Mouse (Mus musculus): ENCODE results near the gene Crk.
A peak's percentile ranks its signal among the peaks of the same experiment; 100 is the strongest.

The Crk gene

DNA sequence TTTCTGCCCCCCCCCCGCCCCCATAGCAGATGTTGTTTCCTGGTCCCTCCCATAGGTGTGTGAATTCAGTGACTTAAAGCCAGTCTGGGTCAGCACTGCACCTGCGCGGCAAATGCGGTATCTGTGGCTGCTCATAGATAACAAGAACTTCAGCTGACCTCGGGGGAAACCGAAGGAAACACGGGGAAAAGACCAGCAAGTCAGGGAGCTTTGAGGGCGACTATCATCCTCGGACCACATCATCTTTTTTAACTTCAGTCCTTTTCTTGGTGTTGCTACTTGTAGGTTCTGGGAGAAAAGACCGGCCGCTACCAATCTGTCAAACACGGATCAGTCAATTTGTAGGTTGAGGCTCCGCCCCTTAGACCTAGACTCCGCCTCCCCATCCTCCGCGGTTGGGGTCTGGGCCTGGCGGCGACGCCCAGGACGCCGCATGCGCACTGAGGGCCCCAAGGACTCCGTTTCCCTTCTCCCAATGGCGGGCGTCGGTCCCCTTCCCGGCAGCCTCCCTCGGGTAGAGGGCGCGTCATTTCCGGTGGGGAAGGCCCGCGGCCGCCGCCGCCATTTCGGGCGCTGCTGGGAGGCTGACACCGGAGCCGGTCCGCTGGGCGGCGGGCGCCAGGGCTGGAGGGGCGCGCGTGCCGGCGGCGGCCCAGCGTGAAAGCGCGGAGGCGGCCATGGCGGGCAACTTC, at the start of gene Crk:
Gene Crk, plus strand, starts transcription at position 513 of the 692 bp plus-strand sequence.
- DNase-seq (ENCODE audit: low spot score): peak; percentile 97

- no peak for DNase-seq (ENCODE audit: low spot score)
These were observed 49.0 kb upstream of the Crk start for GRCm38 (mm10) chr11:75630098-75630497.

GRCm38 (mm10) chr11:75630645-75631229, 48.3 kb upstream of the Crk start, which contains the start of gene Inpp5k:
Gene Inpp5k (plus strand): TSS chr11:75630988.
- peak; percentile 88 for DNase-seq (ENCODE audit: low spot score)

DNA sequence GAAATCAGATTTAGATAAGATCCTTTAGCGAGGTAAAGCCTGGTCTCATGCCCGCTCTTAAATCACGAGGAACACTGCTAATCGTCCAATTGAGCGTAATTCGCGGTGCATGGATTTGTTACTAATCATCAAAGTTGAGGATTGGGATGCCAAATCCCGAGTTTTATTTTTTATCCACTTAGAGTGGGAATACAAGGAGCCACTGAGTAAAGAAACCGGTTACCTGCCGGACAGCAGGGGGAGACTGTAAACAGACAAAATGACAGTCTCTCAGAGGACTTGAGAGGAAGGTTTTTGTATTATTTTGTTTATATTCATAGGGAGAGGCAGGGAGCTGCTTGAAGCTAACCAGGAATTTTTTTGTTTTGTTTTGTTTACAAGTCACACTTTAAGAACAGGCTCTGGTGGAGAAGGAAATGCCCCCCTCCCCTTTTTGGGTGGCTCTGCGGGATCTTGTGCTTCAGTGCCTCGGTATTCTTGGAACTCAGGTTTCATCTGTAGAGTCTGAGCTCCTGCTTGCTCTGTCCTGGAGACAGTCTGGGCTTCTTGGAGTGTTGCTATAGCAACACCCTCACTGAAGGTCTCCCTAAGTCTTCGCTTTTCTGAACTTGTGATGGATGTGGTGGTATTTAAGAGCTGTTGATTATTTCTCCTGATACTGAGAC, 47.4 kb upstream of the Crk start:
- no peak for DNase-seq (ENCODE audit: low spot score)

- no peak for DNase-seq (ENCODE audit: low spot score)
These were observed 46.1 kb upstream of the Crk start for GRCm38 (mm10) chr11:75632921-75633320.

DNA sequence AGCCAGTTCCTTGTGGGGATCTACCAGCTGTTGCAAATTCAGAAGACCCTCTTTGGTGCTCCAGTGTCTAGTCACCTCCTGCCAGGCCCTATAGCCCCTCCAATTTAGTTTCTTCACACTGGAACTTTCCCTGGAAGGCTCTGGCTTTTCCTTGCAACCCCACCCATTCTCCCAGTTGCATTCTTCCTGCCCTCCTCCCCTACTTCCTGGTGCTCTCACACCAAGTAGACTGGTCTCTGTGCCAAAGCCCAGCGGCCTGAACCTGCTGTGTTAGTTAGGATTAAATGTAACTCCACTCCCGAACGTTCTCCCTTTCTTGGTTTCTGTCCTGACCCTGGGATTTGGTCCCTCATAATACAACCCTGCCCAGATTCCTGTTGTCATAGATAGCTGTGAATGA, 44.3 kb upstream of the Crk start:
- no peak for DNase-seq (ENCODE audit: low spot score)

GRCm38 (mm10) chr11:75635315-75635714, 43.7 kb upstream of the Crk start:
- no peak for DNase-seq (ENCODE audit: low spot score)

DNA sequence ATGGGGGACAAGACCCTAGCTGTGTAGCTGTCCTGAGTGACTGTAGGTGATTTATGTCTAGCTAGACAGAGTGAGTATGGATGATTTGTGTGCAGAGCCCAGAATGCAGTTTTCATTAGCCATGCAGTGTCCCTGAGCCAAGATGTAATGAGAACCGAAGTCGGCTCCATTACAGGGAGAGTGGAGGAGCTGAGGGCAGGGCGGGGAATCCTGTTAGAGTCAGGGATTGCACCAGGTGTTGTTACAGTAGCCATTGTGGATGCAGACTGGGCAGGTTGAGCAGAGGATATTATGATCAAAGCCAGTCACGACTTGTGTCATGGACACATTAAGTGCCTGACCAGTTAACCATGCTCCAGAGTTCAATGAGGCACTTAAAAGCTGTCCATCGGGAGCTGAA, 35.7 kb upstream of the Crk start:
- DNase-seq (ENCODE audit: low spot score): no peak

GRCm38 (mm10) chr11:75644684-75645083, 34.4 kb upstream of the Crk start:
- no peak for DNase-seq (ENCODE audit: low spot score)

DNA sequence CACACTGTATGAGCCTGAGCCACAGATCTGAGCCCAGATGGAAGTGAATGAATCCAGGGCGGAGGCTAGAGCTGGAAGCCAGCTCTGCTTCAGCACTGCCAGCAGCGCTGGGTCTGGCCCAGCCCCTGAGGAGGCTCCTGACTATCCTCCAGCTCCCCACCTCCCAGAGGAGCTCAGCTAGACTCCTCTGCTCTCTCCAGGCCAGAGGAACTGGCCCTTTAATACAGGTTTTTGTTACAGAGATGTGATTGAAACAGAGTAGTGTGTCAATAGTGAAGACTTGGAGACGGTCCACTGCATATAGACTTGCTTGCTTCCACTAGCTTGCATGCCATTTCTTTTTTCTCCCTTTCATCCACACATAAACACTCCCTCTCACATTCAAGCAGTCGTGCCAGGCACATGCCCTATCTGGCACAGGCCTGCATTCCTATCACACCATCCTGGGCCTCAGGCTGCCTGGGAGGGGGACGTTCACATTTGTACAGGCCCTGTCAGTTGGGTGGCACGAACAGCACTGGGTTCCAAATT, 31.3 kb upstream of the Crk start:
- peak; percentile 45 for DNase-seq (ENCODE audit: low spot score)

GRCm38 (mm10) chr11:75649155-75649561, 29.9 kb upstream of the Crk start:
- no peak for DNase-seq (ENCODE audit: low spot score)

GRCm38 (mm10) chr11:75650311-75650710, 28.7 kb upstream of the Crk start, which contains the start of gene Myo1c:
Gene Myo1c (plus strand): TSS chr11:75650504.
- DNase-seq (ENCODE audit: low spot score): no peak

GRCm38 (mm10) chr11:75650958-75651425, 28.1 kb upstream of the Crk start:
- no peak for DNase-seq (ENCODE audit: low spot score)

DNA sequence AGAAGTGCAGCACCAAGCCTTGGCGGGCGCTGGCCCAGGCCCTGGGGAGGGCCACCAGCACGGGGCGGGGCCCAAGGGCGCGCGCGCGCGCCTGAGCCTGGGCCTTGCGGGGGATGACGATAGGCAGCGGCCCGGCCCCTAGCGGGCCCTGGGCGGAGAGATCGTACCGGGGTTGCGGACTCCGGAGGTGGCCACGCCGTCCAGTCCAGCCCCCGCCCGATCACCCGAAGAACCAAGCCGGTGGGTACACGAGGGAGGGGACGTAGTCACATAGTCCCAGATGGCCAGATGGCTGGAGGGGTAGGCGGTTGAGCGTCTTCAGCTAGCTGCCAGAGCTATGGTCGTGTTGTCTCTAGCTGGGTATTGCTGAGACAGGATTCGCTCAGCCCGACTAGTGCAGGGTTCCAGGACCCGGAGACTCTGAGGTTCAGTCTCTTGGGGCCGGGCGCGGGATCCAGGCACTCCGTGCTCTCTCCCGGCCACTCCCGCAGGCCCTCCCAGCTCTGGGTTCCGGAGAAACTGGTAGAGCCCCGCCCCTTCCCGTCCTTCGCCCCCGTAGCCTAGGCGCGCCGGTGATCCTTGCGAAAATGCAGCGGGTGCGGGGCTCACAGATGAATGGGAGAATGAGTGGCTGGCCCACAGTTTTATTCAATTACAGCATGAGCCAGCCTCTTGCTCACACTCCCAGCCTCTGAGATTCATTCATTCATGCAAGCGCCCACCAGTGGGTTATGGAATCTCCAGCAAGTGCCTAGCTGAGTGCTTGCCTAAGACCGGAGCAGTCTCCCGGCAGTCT, 27.4 kb upstream of the Crk start:
- DNase-seq (ENCODE audit: low spot score): peak; percentile 83

DNA sequence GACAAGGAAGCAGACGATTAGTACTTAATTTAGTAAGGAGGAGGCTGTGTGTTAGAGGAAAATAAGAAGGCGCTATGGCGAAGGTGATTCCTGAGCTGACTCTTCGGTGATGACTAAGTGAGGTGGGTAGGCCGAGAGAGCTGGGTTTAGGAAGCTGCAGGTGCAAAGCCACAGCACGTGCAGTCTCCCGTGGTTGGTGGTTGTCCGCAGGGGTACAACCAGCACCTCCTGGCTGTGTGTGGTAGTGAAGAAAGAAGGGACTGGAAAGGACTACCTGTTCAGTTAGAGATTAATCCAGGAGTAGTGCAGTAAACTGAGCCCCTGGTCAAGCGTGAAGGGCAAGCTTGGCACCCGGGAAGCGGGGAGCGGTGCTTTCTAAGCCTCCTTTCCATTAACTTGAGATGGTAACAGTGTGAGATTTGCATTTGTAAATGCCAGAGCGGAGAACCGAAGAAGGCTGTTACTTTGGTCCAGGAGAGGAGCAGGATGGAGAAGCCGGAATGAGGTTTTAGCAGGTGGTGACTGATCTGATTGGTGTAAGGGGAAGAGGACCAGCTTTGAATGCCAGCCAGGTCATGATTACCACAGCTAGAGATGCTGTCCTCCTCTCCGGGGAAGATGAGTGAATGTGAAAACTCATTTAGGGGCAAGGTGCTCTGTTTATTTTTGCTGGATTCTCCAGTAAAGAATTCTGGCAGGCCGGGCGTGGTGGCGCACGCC, 26.7 kb upstream of the Crk start:
- peak; percentile 36 for DNase-seq (ENCODE audit: low spot score)

- DNase-seq (ENCODE audit: low spot score): no peak
These were observed 25.9 kb upstream of the Crk start for GRCm38 (mm10) chr11:75652942-75653684.

- peak; percentile 85 for DNase-seq (ENCODE audit: low spot score)
These were observed 25.1 kb upstream of the Crk start for GRCm38 (mm10) chr11:75653781-75654470.

DNA sequence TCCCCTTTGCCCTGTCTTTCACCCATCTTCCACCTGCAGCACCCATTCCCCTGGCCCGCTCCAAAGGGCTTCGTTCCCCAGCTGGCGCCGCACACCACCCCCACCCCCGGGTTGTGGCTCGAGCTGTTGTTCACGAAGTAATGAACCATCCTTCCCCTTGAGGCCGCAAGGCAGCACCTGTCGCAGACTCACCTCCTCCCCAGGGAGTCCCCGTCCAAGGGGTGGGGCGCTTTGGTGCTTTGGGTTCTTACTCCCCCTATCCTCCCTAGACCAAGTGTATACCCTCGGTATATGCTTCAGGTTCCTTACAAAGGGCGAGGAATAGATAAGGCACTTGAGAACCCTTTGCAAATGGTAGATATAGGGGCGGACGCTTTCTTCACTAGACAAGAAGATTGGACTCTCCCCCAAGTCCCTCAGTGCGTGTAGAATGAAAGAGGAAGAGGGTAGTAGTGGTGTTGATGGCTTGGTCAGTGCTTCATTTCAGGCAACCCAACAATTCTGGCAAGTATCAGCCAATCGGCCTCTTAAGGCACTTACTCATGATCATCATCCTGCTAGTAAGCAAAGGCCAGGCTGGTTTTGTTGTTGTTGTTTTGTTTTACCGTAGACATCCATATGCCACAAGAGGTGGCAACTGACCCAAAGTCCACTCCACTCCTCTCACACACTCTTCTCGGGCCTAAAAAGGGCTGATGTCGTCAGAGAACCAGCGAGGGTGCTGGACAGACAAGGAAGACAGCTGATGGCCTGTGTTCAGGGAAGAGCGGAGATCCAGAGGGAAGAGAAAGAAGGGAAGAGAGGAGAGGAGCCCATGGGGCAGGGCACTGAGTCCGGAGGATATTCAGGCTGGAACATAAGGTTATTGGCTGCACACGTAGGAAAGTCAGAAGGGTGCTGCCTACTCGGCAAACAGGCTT, 24.3 kb upstream of the Crk start:
- DNase-seq (ENCODE audit: low spot score): no peak
